Mouse (Mus musculus) Patski (cell line): Measurements from ENCODE around the gene Olfr222. TPM values are rescaled to one million over a fixed set of nuclear protein-coding genes. Genes with fewer than 3 reads are reported as not detected.

ENCODE experiments used
- ATAC-seq: fragments of 100-300 bp; one replicate; pipeline ENCODE4 v1.8.0; 2021
- CTCF ChIA-PET: fragments of 350-600 bp; sonication (Branson Sonifier 250); formaldehyde crosslinking; loops from one replicate; lab custom pipeline; 2022; ENCODE audit warnings: inconsistent platforms; lab: Charles Lee
- POLR2A ChIA-PET: fragments of 350-600 bp; sonication (Branson Sonifier 250); formaldehyde crosslinking; loops from one replicate; lab custom pipeline; 2022; ENCODE audit warnings: antibody characterized with exemption, inconsistent platforms; lab: Charles Lee
- DNase-seq: peaks from one replicate; pipeline ENCODE4 v3.0.0-alpha.2; 2011; ENCODE audit warnings: low read depth, low spot score
- H3K27me3 ChIP-seq: fragments of 371-371 bp; one replicate; pipeline ENCODE4 v1.5.1; 2021
- CTCF ChIP-seq: fragments of 100-300 bp; IDR thresholded peaks from one replicate; pipeline ENCODE4 v1.5.1; 2021
- in situ Hi-C: fragments of 300-500 bp; cut with MboI; formaldehyde crosslinking; loops from 3 replicates; pipeline ENCODE4 v1.11.1; 2018; ENCODE audit warnings: low pct_unique_long_range_greater_than_20kb, mixed read lengths
- polyA plus RNA-seq: library from polyadenylated mRNA; unstranded; gene quantifications from one replicate; pipeline ENCODE4 v1.2.3, GENCODE M21; 2021

Olfr222 gene
- polyA plus RNA-seq, 1 experiment from 2014 or later, result not detected

- ATAC-seq, result no peak
Observed at GRCm38 (mm10) chr11:59525237-59525636, 50.8 kb downstream of the Olfr222 start.

GRCm38 (mm10) chr11:59524150-59524549 lies 51.9 kb downstream of the Olfr222 start:
- ATAC-seq (no peak), DNase-seq (no peak)
- ChIA-PET CTCF (interaction anchor here (1.0 to 2.6 kb wide), 5 partner anchors 8 to 200 kb away, joined by 3 to 15 read pairs (median 5); no protein-coding TSS in a partner anchor), POLR2A (no interaction called here)
- H3K27me3 ChIP-seq, result no peaks in the 10 kb centered on the region
- in situ Hi-C loops, result loop anchor here (10.0 kb wide), 1 partner anchor 251 kb away; no protein-coding TSS in a partner anchor
- peak; percentile 42 for TF ChIP-seq CTCF

More at GRCm38 (mm10) chr11:59525237-59525636, 50.8 kb downstream of the Olfr222 start:
- in situ Hi-C loops, result loop anchor here (5.0 to 10.0 kb wide), 2 partner anchors 47 to 250 kb away; no protein-coding TSS in a partner anchor
- CTCF ChIA-PET, result interaction anchor here (0.6 to 2.6 kb wide), 24 partner anchors 9 to 286 kb away, joined by 3 to 20 read pairs (median 4); partner anchors contain the start of genes Nlrp3 and Olfr222
- H3K27me3 ChIP-seq, result no peaks in the 10 kb centered on the region
- peak; percentile 97 for TF ChIP-seq CTCF
- POLR2A ChIA-PET, result interaction anchor here (0.9 kb wide), 1 partner anchor 89 kb away, joined by 3 read pairs; no protein-coding TSS in a partner anchor
- peak; percentile 55 for DNase-seq

Other genes starting within 250 kb of the Olfr222 start
- not detected for gene Prss38, start 200.6 kb downstream of the Olfr222 start, polyA plus RNA-seq
- gene Jmjd4, start 126.2 kb downstream of the Olfr222 start, polyA plus RNA-seq, result 13.8 TPM
- gene Snap47, start 125.0 kb downstream of the Olfr222 start, polyA plus RNA-seq, result 142 TPM
- gene Zfp867, start 103.8 kb downstream of the Olfr222 start, polyA plus RNA-seq, result 8.0 TPM
- gene Zkscan17, start 49.5 kb downstream of the Olfr222 start, polyA plus RNA-seq, result 32.4 TPM
- 0.03 TPM for gene Nlrp3, start 34.7 kb downstream of the Olfr222 start, polyA plus RNA-seq
- gene Olfr223, start 17.1 kb upstream of the Olfr222 start, polyA plus RNA-seq, result not detected
- gene Mprip, start 85.1 kb upstream of the Olfr222 start, polyA plus RNA-seq, result 353 TPM
- 0.17 TPM for gene Pld6, start 211.4 kb upstream of the Olfr222 start, polyA plus RNA-seq
- 41.3 TPM for gene Flcn, start 233.8 kb upstream of the Olfr222 start, polyA plus RNA-seq